Mouse (Mus musculus) A20 (cell line): ENCODE results near the gene Celf1.
A peak's percentile ranks its signal among the peaks of the same experiment; 100 is the strongest.
"Not testable (repeated sequence)": the region's sequence is repeated elsewhere in the genome, so short reads cannot be mapped to it uniquely, and the experiment has no call there.

Experiments used
- DNase-seq: peaks from one replicate; pipeline ENCODE4 v3.0.0-alpha.2; 2011; ENCODE audit warnings: low read depth, low spot score

The Celf1 gene

DNA sequence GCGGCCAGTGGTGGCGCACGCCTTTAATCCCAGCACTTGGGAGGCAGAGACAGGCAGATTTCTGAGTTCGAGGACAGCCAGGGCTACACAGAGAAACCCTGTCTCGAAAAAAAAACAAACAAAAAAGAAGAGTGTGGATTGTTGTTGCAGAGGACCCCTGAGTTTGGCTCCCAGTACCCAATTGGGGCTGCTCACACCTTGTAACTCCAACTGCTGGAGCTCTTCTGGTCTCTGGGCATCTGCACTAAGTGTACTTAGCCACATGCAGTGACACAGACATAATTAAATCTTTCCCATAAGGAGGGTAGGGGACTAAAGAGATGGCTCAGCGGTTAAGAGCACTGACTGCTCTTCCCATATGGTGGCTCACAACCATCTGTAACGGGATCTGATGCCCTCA, 82.1 kb downstream of the Celf1 start:
- not testable (repeated sequence) for DNase-seq

DNA sequence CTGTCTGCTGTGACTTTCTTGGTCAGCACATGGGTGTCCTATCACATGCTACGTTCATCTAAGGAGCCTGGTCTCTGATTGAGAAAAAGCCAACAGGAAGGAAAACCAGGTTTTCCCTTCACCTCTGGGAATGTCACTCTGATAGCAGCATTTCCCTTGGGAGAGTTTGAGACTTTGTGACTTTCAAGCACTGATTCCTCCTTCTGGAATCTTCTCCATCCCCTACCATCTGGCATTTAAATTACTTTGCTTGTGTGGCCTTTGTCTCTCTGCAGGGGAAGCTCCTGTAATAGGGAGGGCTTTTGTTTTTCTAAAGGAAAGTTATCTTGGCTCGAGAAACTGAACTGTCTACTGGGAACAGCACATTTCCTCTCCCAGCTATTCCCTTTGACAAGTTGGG, 82.9 kb downstream of the Celf1 start:
- DNase-seq: no peak

DNA sequence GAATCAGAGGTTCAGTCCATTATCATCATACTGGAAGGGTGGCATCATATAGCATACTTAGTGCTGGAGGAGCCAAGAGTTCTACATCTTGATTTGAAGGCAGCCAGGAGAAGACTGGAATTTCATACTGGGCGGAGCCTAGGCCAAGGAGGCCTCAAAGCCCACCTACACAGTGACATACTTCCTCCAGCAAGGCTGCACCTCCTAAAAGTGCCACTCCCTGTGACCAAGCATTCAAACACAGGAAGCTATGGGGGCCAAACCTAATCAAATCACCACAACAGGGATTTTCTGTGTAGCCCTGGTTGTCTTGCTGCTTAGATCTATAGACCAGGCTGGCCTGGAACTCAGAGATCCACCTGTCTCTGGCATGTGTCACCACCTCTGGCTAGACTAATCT, 83.8 kb downstream of the Celf1 start:
- DNase-seq: no peak

DNA sequence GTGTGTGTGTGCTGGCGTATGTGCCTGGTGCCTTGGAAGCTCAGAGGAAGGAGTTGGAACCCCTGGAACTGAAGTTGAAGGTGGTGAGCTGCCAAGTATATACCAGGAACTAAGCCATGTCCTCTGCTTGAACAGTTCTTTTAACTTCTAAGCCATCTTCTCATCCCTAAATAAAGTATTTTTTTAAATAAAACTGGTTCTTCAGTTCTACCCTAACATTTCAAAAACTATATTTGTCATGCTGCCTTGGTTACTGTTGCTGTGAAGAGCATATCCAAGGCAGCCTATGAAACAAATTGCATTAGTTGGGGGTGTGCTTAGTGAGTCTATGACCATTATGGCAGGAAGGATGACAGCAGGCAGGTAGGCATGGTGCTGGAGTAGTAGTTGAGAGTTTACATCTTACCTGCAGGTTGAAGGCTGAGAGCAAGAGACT, 84.9 kb downstream of the Celf1 start:
- DNase-seq: no peak

DNA sequence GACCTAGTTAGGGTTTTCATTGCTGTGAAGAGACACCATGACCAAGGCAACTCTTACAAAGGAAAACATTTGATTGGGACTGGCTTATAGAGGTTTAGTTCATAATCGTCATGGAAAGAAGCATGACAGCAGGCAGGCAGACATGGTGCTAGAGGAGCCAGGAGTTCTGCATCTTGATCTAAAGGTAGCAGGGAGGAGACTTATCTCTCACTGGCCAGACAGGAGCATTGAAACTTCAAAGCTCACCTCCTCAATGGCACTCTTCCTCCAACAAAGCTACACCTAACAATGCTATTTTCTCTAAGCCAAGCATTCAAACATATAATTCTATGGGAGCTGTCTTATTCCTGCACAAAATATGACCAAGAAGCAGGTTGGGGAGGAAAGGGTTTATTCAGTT, 86.3 kb downstream of the Celf1 start:
- no peak for DNase-seq

DNA sequence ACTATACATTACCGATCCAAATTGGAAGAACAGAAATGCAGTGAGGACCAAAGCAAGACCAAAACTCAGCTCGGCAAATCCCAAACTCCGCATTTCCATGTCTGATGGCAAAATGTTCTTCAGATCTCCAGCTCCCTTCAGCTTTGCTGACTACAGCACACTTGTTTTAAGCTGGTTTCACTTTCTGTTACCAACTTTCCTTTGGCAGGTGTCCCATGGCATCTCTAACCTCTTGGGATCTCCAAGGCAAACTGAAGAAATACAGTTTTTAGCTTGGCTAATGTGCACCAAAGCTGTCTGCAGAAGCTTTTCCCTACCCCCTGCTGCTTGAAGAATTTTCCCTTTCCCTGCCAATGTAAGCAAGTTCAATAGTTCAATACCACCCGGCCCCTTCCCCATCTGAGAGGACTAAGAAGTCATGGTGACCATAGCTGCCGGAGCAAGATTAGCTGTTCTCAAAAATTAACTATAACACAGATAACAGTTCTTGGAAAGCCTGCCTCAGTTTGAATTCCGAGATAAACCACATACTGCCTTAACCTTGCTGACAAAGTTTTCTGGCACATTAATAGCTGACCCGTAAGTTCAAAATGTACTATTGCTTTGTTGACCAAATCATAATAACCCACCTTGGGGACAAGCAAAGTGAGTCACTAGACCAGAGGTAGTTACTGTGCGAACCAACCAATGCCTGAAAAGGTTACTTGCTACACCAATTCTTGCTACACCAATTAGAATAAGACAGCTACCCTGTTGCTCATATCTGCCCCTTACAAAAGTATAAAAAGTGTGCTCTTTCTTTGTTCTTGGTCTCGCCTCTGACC, 87.4 kb downstream of the Celf1 start:
- no peak for DNase-seq

DNA sequence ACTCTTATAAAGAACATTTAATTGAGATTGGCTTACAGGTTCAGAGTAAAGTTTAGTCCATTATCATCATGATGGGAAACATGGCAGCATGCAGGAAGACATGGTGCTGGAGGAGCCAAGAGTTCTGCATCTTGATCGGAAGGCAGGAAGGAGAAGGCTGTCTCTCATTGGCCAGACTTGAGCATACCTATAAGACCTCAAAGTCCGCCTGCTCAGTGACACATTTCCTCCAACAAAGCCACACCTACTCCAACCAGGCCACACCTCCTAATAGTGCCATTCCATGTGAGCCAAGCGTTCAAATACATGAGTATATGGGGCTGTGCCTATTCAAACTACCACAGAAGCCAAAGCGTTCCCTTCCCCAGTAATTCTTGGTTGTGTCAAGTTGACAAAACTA, 91.0 kb downstream of the Celf1 start:
- DNase-seq: no peak

DNA sequence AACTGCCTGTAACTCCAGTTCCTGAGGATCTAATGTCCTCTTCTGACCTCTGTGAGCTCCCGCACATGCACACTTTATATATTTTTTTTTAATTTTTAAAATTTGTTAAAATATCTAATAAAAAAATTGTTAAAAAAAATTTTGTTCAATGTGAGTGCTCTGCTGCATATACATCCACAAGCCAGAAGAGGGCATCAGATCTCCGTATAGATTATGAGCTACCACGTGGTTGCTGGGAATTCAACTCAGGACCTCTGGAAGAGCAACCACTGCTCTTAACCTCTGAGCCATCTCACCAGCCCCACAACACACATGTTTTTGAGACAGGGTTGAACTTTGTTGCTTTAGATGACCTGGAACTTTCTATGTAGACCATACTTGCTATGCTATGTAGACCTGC, 92.8 kb downstream of the Celf1 start:
- DNase-seq: peak; percentile 55

DNA sequence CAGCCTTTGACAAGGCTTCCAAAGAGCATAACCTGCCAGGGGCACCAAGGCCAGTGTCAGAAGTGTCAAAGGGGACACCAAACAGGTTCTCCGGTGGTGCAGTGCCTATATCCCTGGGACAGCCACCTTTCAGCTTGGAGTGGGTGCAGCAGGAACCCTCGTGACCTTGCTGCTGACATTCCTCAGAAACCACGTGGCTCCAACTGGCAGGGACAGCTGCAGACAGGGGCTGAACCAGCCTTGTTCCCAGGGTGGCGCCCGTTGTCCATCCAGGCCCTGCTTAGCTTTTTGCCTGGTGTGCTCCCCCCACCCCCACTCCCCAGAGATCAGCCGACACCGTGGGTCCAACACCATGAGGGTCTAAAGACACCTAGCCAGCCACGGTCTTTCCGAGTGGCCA, 95.2 kb downstream of the Celf1 start, which contains the start of gene Rapsn:
Gene Rapsn (plus strand): TSS at position 236 of the 400 bp plus-strand sequence.
- DNase-seq: no peak

DNA sequence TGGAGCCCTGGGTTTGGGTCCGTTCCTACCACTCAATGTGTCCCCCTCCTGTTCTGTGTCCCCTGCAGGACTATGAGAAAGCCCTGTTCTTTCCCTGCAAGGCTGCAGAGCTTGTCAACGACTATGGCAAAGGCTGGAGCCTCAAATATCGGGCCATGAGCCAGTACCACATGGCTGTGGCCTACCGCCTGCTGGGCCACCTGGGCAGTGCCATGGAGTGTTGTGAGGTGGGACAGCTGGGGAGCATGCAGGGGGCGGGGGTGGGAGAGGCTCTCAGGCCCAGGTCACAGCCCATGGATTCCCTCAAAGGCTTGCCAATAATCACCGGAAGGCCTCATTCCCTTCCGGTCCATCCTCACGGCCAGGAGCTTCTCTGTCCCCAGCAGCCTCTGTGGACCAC, 101.6 kb downstream of the Celf1 start:
- no peak for DNase-seq

DNA sequence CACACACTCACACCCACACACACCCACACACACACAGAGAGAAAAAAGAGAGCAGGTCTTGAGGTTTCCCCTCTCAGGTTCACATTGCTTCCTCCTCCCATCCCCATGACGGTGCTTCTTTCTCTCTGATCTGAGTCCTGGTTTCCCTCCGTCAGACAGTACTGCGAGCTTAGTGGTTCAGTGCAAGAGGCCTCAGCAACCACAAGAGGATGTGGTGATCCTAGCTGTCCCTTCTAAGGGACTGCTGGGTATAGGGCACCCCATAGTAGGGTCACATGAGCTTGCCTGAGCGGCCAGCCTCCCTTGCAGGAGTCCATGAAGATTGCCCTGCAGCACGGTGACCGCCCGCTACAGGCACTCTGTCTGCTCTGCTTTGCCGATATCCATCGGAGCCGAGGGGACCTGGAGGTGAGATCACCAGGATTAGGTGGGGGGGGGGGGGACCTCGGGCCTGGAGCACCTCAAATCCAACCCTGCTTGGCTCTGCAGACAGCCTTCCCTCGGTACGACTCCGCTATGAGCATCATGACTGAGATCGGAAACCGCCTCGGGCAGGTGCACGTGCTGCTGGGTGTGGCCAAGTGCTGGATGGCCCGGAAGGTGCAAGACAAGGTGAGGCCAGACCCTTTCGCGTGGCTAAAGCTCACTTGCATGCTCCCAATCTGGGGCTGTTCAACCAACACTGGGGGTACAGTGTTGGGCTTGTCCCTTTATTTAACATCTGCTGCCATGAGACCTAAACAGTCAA, 102.6 kb downstream of the Celf1 start:
- DNase-seq: no peak

DNA sequence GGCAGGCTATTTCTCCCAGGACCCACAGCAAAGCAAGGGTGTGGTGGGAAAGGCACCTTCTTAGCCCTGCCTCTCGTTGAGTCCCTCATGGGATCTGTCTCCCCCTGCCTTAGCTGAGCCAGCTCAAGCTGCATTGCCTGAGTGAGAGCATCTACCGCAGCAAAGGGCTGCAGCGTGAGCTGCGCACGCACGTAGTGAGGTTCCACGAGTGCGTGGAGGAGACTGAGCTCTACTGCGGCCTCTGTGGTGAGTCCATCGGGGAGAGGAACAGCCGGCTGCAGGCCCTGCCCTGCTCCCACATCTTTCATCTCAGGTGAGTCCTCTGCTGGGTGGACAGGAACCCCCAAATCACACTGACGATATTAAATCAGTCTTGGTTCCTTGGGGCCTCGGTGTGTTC, 104.5 kb downstream of the Celf1 start:
- no peak for DNase-seq

DNA sequence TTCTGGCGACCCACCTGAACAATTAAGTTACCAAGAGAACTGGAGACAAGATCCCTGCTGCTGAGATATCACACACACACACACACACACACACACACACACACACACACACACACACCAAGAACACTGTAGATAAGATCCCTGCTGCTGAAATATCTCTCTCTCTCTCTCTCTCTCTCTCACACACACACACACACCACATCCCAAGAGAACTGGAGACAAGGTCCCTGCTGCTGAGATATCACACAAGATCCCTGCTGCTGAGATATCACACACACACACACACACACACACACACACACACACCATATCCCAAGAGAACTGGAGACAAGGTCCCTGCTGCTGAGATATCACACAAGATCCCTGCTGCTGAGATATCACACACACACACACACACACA, 105.6 kb downstream of the Celf1 start:
- DNase-seq: not testable (repeated sequence)

DNA sequence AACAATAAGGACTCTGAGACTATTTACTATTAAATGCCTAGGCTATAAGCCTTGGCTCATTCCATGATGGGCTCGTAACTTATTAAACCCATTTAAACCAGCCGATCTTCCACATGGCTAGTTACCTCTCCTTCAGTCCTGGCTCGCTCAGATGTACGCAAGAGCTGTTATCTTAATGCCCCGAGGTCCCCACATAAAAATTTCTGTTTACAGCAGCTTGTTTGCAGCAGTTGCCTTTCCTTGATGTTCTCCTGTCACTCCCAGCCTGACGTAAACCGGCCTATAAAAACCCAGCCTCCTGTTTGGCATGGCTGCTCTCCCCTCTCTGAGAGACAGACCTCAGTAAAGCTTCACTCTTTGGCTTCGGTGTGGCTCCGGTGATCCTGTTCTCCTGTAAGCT, 107.2 kb downstream of the Celf1 start:
- no peak for DNase-seq

DNA sequence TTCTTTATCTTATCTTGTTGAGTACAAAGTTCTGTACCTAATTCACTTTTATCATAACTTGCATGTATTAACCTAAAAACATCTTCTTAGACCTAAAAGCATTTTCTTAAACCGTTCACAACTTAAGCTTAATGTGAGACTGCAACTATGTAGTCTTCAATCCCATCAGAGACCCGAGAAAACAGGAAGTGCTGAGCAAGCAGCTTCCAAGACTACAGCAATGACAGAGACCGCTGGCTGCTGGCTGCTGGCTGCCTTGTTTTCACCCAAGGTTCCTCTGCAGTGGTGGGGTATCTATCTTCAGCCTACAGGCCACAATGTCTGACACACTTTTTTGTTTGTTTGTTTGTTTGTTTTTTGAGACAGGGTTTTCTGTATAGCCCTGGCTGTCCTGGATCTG, 111.7 kb downstream of the Celf1 start:
- DNase-seq: no peak

DNA sequence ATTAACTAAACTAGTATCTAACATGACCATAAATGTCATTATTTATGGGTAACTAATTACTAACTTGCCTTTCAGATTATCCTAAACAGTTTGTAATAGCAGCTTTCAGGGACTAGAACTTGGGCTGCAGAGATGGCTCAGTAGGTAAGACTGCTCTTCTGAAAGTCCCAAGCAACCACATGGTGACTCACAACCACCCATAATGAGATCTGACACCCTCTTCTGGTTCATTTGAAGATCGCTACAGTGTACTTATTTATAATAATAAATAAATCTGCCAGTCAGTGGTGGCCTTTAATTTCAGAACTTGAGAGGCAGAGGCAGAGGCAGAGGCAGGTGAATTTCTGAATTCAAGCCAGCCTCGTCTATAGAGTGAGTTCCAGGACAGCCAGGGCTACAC, 112.6 kb downstream of the Celf1 start:
- peak; percentile 68 for DNase-seq

DNA sequence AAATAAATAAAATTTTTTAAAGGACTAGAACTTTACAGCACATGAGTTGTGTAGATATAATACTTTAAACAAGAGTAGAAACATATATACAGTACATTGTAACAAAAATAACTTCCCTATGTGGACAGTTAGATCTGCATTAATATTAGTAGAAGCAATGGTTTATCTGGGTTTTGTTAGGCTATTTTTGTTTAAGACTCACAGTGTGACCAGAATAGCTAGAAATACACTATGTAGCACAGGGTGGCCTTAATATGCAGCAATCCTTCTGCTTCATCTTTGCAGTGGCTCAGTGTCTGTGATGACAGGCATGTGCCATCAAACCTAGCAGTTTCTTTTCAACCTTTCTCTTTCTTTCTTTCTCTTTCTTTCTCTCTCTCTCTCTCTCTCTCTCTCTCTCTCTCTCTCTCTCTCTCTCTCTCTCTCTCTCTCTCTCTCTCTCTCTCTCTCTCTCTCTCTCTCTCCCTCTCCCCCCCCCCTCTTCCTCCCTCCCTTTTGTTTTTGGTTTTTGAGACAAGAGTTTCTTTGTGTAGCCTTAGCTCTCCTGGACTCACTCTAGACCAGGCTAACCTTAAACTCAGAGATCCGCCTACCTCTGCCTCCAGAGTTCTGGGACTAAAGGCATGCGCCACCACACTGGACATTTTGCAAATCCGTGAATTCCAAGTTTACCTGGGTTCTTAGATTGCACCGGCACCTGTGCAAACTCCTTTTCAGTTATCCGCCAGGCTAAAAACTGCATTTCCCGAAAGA, 113.2 kb downstream of the Celf1 start:
- DNase-seq: peak; percentile 51

DNA sequence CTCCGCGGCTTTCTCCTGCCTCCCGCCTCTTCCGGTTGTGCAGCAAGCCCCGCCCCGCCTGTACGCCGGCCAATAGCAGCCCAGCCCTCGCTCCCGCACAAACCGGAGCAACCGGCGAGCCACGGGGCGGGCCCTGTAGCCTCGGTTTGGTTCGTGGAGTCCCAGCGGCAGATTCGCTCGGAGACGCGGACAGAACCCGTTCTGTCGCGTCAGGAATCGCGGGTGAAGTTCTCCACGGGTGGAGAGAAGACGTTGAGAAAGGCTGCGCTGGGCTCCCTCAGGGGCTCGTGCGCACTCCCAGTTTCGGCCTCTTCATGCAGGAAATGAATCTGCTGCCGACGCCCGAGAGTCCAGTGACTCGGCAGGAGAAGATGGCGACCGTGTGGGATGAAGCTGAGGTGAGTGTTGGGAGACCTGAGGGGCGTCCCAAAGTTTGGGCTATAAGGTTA, 113.8 kb downstream of the Celf1 start, which contains the start of gene Psmc3:
Gene Psmc3 (plus strand): TSS at position 76 of the 449 bp plus-strand sequence.
- DNase-seq: peak; percentile 95

DNA sequence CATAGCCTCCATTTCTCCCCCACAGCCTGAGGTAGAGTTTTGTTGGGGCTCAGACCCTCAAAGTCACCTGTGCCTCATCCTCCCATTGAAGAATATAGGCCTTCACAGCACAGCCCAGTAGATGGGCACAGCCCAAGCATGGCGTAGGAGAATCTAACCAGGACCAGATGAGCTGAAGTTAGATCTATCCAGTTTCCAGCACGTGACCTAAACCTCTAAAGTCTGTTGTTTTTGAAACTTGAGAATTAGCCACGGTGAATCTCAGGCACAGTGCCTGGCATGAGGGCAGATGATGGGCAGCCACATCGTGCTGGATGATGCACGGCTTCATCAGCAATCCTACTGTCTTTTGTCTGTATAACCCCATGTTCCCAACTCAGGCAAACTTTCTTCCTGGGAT, 118.3 kb downstream of the Celf1 start:
- no peak for DNase-seq

DNA sequence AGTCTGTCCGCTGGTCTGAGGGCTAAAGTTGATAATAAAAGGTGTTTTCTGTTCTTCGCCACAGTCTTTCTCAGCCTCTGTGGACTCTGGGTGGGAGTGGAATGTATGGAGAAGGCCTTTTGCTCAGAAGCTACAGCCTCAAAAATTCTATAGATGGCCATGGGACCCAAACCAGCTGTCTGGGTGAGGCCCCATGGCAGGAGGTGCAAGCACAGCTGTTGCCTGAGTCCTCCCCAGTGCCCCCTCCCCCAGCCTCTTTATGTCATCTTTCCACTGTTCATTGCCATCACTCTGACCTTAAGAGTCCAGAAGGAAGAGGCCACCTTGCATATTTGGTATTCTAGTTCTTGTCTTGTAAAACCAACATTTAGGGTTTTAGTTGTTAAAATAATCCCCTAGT, 119.2 kb downstream of the Celf1 start:
- DNase-seq: no peak

DNA sequence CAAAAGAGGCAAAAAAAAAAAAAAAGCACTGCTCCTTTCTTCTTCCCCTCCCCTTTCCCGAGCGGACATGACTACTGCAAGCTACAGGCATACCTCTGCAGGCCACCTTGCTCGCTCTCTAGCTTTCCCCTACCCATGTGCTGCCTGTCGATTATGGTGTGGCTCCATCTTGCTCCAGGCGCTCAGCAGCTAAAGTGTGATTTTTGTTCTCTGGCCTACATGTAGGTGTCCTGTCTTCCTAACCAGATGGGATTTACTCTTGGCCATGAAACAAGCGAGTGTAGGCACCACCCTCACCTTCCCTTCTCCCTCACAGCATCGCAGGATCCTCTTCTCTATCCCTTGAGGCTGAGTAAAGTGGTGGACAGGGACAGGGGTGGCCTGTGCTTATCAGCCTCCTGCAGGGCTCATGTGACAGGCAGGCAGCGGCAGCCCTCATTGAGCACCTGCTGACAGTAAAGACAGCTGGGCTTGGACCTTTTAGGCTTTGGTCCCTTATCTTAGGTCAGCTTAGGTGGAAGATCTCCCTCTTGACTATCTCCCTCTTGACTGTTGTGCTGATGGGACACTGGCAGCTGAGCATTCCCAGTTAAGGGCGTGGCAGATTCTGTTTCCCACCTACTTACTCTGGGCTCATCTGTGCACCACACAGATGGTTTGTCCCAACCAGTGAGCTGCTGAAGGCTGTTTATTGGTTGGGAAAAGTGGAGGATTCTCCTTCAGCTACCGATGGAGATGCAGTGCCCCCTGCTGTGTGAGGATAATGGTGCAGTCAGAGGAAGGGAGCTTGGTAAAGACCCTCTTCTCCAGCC, 120.6 kb downstream of the Celf1 start:
- no peak for DNase-seq
